Mouse (Mus musculus) embryo, embryonic 11 days (tissue): ENCODE measurements around the gene Klra6.
"Not testable (repeated sequence)": the region's sequence is repeated elsewhere in the genome, so short reads cannot be mapped to it uniquely, and the experiment has no call there.

ENCODE experiments used
- DNase-seq: peaks from one replicate; pipeline ENCODE4 v3.0.0-alpha.2; 2015

The Klra6 gene

DNA sequence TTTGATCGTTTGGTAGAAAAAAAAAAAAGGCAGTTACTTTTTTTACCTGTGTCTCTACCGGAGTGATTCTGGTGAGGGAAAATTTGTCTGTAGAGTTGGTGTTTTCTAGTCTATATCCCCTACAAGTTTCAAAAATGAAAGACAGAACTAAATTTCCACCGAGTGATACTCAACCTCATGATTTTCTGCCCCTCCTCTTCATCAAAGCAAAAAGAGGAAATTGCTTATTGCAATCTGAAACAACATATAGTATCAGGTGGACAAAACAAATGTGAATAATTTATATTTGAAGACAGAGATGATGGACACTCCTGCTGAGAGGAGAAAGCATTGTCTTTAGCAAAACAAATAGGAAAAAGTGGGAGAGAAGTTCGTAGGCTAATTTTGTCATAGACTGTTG lies at the start of gene Klra6:
TSS of gene Klra6 (minus strand) at position 101 of the 400 bp plus-strand sequence.
- DNase-seq = no peak

DNA sequence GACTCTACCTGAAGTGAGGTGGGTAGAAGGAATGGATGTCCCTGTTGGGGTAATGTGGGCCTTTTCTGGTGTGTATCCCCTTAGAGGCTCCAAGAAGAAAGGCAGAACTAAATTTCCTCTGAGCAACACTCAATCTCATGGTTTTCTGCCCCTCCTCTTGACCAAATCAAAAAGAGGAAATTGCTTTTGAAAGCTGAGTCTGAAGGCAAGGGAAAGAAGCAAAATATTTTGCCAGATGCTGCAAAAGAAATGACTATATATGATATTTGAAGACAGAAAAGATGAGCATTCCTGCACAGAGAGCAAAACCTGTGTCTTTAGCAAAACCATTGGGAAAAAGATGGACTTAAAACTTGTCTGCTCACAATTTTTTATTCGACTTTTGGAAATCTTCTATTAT lies 40.4 kb upstream of the Klra6 start, which contains the start of gene Klra4:
TSS of gene Klra4 (minus strand) at position 101 of the 400 bp plus-strand sequence.
- not testable (repeated sequence) for DNase-seq

DNA sequence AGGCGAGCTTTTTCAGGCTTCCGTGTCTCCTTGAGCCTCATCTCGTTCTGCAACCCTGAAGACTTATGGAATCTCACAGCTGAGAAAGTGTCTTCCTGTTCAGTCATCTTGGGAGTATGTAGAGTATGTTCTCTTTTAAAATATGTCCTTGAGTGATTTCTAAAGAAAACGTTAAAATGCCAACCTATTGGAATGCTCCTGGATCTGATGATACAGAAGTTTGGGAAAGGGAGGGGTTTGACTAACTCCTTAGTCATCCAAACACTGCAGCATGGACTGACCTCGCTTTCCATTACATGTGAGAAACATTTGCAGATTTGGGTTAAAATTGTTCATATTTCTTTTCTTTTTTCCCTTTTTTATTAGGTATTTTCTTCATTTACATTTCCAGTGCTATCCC lies 38.4 kb upstream of the Klra6 start:
- DNase-seq = no peak

DNA sequence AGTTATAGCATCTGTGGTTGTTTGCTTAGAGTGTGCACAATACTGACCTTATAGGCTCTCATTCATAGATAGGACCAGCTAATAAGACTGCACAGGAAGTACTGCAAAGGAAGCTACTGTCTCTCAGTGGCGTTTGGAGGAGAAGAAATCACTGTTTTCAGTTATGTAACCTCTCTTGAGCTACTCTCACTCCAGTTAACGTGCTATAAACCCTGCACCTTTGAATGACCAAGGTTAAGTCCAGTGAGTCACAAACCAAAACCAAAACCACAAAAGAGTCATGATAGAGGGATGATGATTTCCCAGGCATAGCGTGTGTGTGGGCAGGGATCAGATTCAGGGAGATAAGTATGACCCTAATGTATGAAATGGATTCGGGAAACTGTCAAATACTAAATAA lies 8.4 kb upstream of the Klra6 start:
- not testable (repeated sequence) for DNase-seq

DNA sequence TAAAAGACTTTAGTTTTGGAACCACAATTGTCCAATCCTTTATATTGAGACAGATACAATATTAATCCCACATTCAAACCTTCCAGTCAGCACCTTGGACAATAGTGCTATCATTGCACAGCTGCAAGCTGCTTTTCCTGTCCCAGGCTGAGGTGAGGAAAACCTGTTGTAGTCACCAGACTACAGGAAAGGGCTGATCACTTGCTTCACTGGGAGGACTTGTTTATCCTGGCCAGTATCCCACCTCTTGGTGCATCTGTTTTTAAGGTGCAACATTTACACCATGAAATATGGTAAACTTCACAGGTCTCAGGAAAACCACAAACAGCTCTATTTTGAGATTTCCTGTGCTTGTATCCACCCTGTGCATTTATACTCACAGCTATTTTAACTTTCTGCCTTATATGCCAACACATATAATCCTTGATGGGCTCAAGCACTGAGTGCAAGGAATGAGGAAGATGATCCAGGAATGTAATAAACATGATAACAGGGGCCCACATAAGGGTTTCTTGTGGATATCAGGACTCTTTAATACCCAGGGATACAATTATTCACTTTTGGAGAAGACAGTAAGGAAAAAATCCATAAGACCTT lies 4.8 kb upstream of the Klra6 start:
- not testable (repeated sequence) for DNase-seq
